8 mouse cellular contexts compared by ENCODE assay signal in genomic region chr4:133730122-133730521, GRCm38 (mm10). TPM values are rescaled to one million over a fixed set of nuclear protein-coding genes. Genes with fewer than 3 reads are reported as not detected.
DNase-seq lines count a peak whose midpoint lies in the region; ATAC-seq lines count a peak whose summit lies in the region.

No protein-coding gene starts in this region.

- peak overlapping the region; percentile 37 for H3K9ac ChIP-seq in forebrain, embryonic 16.5 days (replicated peaks; ENCODE audit: low read depth, low read length)
- H3K9ac ChIP-seq in liver, embryonic 16.5 days (ENCODE audit: low read depth, low read length) = no peak overlapping the region

- peaks cover 87% of the 10 kb centered on the region for H3K4me1 ChIP-seq in forebrain, embryonic 16.5 days (replicated peaks; ENCODE audit: control insufficient read depth, insufficient read depth, low read length)
- H3K4me1 ChIP-seq in liver, embryonic 16.5 days (ENCODE audit: control insufficient read depth, low read depth, low read length) = peaks cover 55% of the 10 kb centered on the region

- H3K27me3 ChIP-seq in forebrain, embryonic 16.5 days (replicated peaks; ENCODE audit: control insufficient read depth, insufficient read depth, low read length) = no peaks in the 10 kb centered on the region
- H3K27me3 ChIP-seq in liver, embryonic 16.5 days (ENCODE audit: control insufficient read depth, insufficient read depth, low read depth, low read length) = no peaks in the 10 kb centered on the region

- peak; percentile 13 to 26 for DNase-seq in cerebellum, postnatal 14 days
- DNase-seq in cerebellum, adult 8-10 months = no peak
- peak; percentile 31 for DNase-seq in 3T3-L1 (ENCODE audit: low read depth, low spot score)
- no peak for DNase-seq in retina, postnatal 1 day
- DNase-seq in layer of hippocampus, adult 18-20 months (ENCODE audit: low spot score in 2 of 2) = no peak
- DNase-seq in left cerebral cortex, postnatal 36 days (ENCODE audit: low spot score in 2 of 2) = no peak

- peak overlapping the region; percentile 97 for H3K27ac ChIP-seq in forebrain, embryonic 16.5 days (ENCODE audit: low read length)
- peak overlapping the region; percentile 64 for H3K27ac ChIP-seq in liver, embryonic 16.5 days (ENCODE audit: low read length)

- no peaks in the 10 kb centered on the region for H3K36me3 ChIP-seq in forebrain, embryonic 16.5 days (ENCODE audit: control insufficient read depth, insufficient read depth)
- H3K36me3 ChIP-seq in liver, embryonic 16.5 days (ENCODE audit: control insufficient read depth, insufficient read depth) = peaks cover 4% of the 10 kb centered on the region; the same call in 1 of the 2 replicates

- peak; percentile 1; the same call in 1 of the 2 replicates for ATAC-seq in forebrain, embryonic 16.5 days
- peak; percentile 19 for ATAC-seq in liver, embryonic 16.5 days (ENCODE audit: low read depth)

- no peaks in the 10 kb centered on the region for H3K9me3 ChIP-seq in forebrain, embryonic 16.5 days (ENCODE audit: control insufficient read depth, low read length)
- H3K9me3 ChIP-seq in liver, embryonic 16.5 days (replicated peaks; ENCODE audit: control insufficient read depth, low read length) = no peaks in the 10 kb centered on the region

- intact Hi-C loops in left cerebral cortex, postnatal 36 days (cut with DNase I) = loop anchor here (2.0 kb wide), 1 partner anchor 23 kb away; no protein-coding TSS in a partner anchor

- peak overlapping the region; percentile 50 for H3K4me2 ChIP-seq in forebrain, embryonic 16.5 days (ENCODE audit: low read length)
- peak overlapping the region; percentile 14; the same call in 1 of the 2 replicates for H3K4me2 ChIP-seq in liver, embryonic 16.5 days (ENCODE audit: low read depth, low read length)

- H3K4me3 ChIP-seq in forebrain, embryonic 16.5 days (replicated peaks; ENCODE audit: low read length) = peak overlapping the region; percentile 20
- no peak overlapping the region for H3K4me3 ChIP-seq in liver, embryonic 16.5 days (ENCODE audit: low read depth, low read length)

RNA-seq across cellular contexts. Expression of gene Arid1a, which starts 26.4 kb away (rescaled TPM):
- polyA plus RNA-seq in forebrain, embryonic 16.5 days (2015; fragmentation: Nextera tagmentation; extraction: Ambion mirVana) = 36.4 and 41.4 TPM in 2 replicates
- polyA plus RNA-seq in liver, embryonic 16.5 days (2015; fragmentation: Nextera tagmentation; extraction: Ambion mirVana) = 7.6 and 7.9 TPM in 2 replicates
- 10 to 100 TPM; 81.2 to 83.2 TPM for total RNA-seq in layer of hippocampus, adult 18-20 months (2021)
- 10 to 100 TPM; 76.5 to 96.1 TPM for total RNA-seq in left cerebral cortex, postnatal 36 days (2021)

RNA-seq across cellular contexts. Expression of gene Pigv, which starts 57.7 kb away (rescaled TPM):
- polyA plus RNA-seq in forebrain, embryonic 16.5 days (2015; fragmentation: Nextera tagmentation; extraction: Ambion mirVana) = 14.7 and 15.5 TPM in 2 replicates
- 6.0 and 6.7 TPM in 2 replicates for polyA plus RNA-seq in liver, embryonic 16.5 days (2015; fragmentation: Nextera tagmentation; extraction: Ambion mirVana)
- 10 to 100 TPM in 1 of 2 experiments, 1 to 10 TPM in 1; 9.4 to 12.3 TPM for total RNA-seq in layer of hippocampus, adult 18-20 months (2021)
- total RNA-seq in left cerebral cortex, postnatal 36 days (2021) = 1 to 10 TPM; 8.3 to 9.6 TPM

Comparison
In these comparisons a context has a peak if more than half of its experiments do, and no peak if none do; other contexts are left out.
1. DNase-seq: peak in cerebellum, postnatal 14 days (2 of 2) and 3T3-L1 (single experiment); none in cerebellum, adult 8-10 months (single experiment), retina, postnatal 1 day (single experiment), layer of hippocampus, adult 18-20 months (0 of 2) and left cerebral cortex, postnatal 36 days (0 of 2).